Mouse (Mus musculus): Measurements from ENCODE around the gene Aqp1. TPM values are rescaled to one million over a fixed set of nuclear protein-coding genes. Genes with fewer than 3 reads are reported as not detected.

Gene Aqp1
- polyA plus RNA-seq, 1 experiment from 2014 or later = 22.8 TPM

DNA sequence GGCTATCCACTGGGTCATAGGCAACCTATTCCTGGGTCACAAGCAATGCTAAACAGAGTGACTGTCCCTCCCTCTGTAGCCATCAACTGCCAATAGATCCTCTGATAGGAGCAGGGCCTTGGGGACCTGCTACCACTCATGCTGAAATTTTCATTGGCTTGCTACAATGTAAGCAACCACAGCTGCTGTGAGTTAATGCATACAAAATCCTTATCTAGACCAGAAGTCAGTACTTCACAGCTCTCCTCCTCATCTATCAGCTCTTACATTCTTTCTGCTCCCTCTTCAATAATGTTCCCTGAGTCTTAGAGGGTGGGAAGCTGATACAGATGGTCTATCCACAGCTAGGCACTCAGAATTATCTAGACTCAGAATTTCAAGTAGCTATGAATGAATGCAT is 30.9 kb downstream of the Aqp1 start:
- peak; percentile 53; the same call in 1 of the 2 replicates for ATAC-seq (ENCODE audit: insufficient read depth, low FRiP score, low read depth)
- Histone ChIP-seq H3K36me3 (no peaks in the 10 kb centered on the region), H3K4me3 (replicated peaks) (no peak overlapping the region), H3K4me2 (no peak overlapping the region), H3K4me1 (no peaks in the 10 kb centered on the region), H3K9me3 (no peaks in the 10 kb centered on the region), H3K9ac (no peak overlapping the region), H3K27ac (no peak overlapping the region), H3K27me3 (replicated peaks) (no peaks in the 10 kb centered on the region)

DNA sequence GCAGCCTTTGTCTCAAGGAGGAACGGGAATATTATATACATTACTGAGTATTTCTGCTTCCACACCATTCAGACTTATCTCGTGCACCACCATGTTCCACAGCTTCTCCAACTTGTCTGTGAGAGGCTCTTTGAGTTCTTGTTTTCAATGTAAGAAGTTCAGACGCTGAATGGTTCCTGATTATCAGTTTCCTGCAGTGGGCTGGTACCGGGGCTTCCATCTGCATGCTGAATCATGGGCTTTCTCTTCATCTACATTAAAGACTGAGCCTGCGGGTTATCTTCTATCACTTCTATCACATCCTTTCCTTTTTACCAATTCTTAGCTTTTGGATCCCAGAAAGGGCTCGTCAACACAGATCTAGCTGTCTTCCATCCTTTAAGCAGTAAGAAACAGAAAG is 34.6 kb downstream of the Aqp1 start:
- H3K4me1 ChIP-seq = no peaks in the 10 kb centered on the region
- H3K9ac ChIP-seq = no peak overlapping the region
- no peak overlapping the region for H3K4me2 ChIP-seq
- H3K27ac ChIP-seq = no peak overlapping the region
- no peak overlapping the region for H3K4me3 ChIP-seq (replicated peaks)
- H3K9me3 ChIP-seq = no peaks in the 10 kb centered on the region
- H3K36me3 ChIP-seq = no peaks in the 10 kb centered on the region
- ATAC-seq (ENCODE audit: insufficient read depth, low FRiP score, low read depth) = no peak
- no peaks in the 10 kb centered on the region for H3K27me3 ChIP-seq (replicated peaks)
- WGBS = 81% methylated on average over 6 of the region's 6 CpGs

GRCm38 (mm10) chr6:55376076-55376475 is 39.8 kb downstream of the Aqp1 start, which contains the start of gene Ghrhr:
Gene Ghrhr (plus strand): TSS chr6:55376295.
- no peaks in the 10 kb centered on the region for H3K27me3 ChIP-seq (replicated peaks)
- H3K9me3 ChIP-seq = no peaks in the 10 kb centered on the region
- H3K36me3 ChIP-seq = no peaks in the 10 kb centered on the region
- H3K9ac ChIP-seq = no peak within 1 kb of the TSS
- no peak within 1 kb of the TSS for H3K27ac ChIP-seq
- H3K4me1 ChIP-seq = no peaks in the 10 kb centered on the region
- 80% methylated on average over 6 of the region's 6 CpGs for WGBS
- no peak for ATAC-seq (ENCODE audit: insufficient read depth, low FRiP score, low read depth)
- H3K4me2 ChIP-seq = no peak within 1 kb of the TSS
- no peak within 1 kb of the TSS for H3K4me3 ChIP-seq (replicated peaks)

GRCm38 (mm10) chr6:55376511-55376910 is 40.3 kb downstream of the Aqp1 start:
- Histone ChIP-seq H3K9me3 (no peaks in the 10 kb centered on the region), H3K4me1 (no peaks in the 10 kb centered on the region), H3K27me3 (replicated peaks) (no peaks in the 10 kb centered on the region), H3K4me3 (replicated peaks) (no peak overlapping the region), H3K9ac (no peak overlapping the region), H3K36me3 (no peaks in the 10 kb centered on the region), H3K4me2 (no peak overlapping the region), H3K27ac (no peak overlapping the region)
- ATAC-seq (ENCODE audit: insufficient read depth, low FRiP score, low read depth) = no peak
- 62% methylated on average over 5 of the region's 5 CpGs for WGBS

GRCm38 (mm10) chr6:55377461-55377860 is 41.2 kb downstream of the Aqp1 start:
- 74% methylated on average over 4 of the region's 4 CpGs for WGBS
- no peaks in the 10 kb centered on the region for H3K27me3 ChIP-seq (replicated peaks)
- H3K36me3 ChIP-seq = no peaks in the 10 kb centered on the region
- no peak overlapping the region for H3K4me3 ChIP-seq (replicated peaks)
- ATAC-seq (ENCODE audit: insufficient read depth, low FRiP score, low read depth) = no peak
- no peaks in the 10 kb centered on the region for H3K9me3 ChIP-seq
- no peak overlapping the region for H3K27ac ChIP-seq
- no peak overlapping the region for H3K4me2 ChIP-seq
- H3K4me1 ChIP-seq = no peaks in the 10 kb centered on the region
- no peak overlapping the region for H3K9ac ChIP-seq

DNA sequence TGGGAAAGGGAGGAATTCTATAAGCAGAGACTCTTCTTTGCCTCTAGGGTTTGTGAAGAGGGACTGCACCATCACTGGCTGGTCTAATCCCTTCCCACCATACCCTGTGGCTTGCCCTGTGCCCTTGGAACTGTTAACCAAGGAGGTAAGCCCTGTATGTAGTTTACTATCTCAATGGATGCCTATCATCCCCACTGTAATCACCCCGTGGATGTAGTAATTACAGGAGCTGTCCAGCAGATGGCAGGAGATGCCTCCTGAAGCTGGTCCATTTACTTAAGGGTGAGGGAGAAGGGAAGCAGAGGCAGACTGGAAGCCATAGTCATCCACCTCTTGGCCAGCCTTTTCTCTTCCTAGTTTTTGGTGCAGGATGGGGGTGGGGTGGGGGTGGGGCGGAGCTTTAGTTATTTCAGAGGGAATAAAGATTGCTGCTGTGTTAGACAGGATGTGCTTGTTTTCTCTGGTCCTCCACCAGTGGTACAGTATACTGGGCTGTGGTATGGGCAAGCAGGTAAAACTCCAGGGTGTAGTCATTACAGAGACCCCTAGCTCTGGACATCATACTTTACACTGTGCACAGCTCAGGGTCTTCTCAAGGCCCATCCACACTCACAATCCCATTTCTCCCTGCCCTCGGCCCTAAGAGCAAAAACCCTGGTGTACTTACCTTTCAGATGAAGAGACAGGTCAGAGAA is 43.6 kb downstream of the Aqp1 start:
- Histone ChIP-seq H3K4me2 (no peak overlapping the region), H3K9me3 (no peaks in the 10 kb centered on the region), H3K4me1 (no peaks in the 10 kb centered on the region), H3K4me3 (replicated peaks) (no peak overlapping the region), H3K27me3 (replicated peaks) (no peaks in the 10 kb centered on the region), H3K36me3 (no peaks in the 10 kb centered on the region), H3K27ac (no peak overlapping the region), H3K9ac (no peak overlapping the region)
- 35% methylated on average over 3 of the region's 3 CpGs for WGBS
- ATAC-seq (ENCODE audit: insufficient read depth, low FRiP score, low read depth) = 0 out of 2 replicates have a peak, but pooled peaks have one; percentile 16

GRCm38 (mm10) chr6:55381966-55382365 is 45.7 kb downstream of the Aqp1 start:
- no peaks in the 10 kb centered on the region for H3K9me3 ChIP-seq
- H3K4me3 ChIP-seq (replicated peaks) = no peak overlapping the region
- WGBS = 86% methylated on average over 4 of the region's 4 CpGs
- ATAC-seq (ENCODE audit: insufficient read depth, low FRiP score, low read depth) = no peak
- no peaks in the 10 kb centered on the region for H3K36me3 ChIP-seq
- H3K27ac ChIP-seq = no peak overlapping the region
- H3K9ac ChIP-seq = no peak overlapping the region
- H3K4me2 ChIP-seq = no peak overlapping the region
- no peaks in the 10 kb centered on the region for H3K27me3 ChIP-seq (replicated peaks)
- H3K4me1 ChIP-seq = no peaks in the 10 kb centered on the region

DNA sequence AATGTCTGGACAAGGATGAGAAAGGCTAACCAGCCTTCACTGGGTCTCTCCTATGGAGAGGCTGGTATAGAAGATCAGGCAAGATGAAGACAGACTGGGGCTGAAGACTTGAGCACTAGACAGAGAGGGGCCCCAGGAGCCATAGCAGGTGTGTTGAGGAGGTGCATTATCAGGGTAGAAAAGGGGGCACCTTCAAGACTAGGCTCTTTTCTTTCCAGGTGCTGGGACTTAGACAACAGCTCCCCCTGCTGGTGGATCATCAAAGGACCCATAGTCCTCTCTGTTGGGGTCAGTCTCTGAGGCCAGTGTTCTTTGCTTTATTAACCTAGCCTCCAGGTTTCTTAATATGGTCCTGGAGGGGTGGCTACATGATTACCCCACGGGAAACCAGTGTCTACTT is 47.7 kb downstream of the Aqp1 start:
- ATAC-seq (ENCODE audit: insufficient read depth, low FRiP score, low read depth) = no peak
- Histone ChIP-seq H3K27me3 (replicated peaks) (no peaks in the 10 kb centered on the region), H3K36me3 (no peaks in the 10 kb centered on the region), H3K4me3 (replicated peaks) (no peak overlapping the region), H3K27ac (no peak overlapping the region), H3K9me3 (no peaks in the 10 kb centered on the region), H3K4me1 (no peaks in the 10 kb centered on the region), H3K4me2 (no peak overlapping the region), H3K9ac (no peak overlapping the region)
- WGBS = 12% methylated on average over 1 of the region's 1 CpGs

DNA sequence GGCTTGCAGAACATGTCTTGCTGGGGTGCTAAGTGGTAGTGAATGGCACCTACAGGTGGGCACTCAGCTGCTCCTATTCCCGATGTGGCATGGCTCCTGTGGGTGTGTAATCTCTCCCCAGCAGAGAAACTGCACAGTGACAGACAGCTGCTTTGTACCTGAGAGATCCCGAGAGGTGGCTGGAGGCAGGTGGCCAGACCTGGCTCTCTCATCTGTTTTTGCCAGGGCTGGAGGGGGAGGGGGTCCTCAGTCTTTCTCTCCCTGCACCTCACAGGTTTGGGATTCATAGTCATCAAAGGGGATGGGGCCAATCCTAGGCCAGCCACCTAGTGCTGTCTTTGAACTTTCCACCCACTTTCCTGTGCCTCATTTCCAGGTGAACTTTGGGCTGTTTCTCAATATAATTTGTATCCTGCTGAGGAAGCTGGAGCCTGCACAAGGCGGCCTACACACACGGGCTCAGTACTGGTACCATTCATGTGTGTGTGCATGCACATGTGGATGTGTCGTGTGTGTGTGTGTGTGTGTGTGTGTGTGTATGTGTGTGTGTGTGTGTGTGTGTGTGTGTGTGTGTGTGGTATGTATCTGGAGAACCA is 48.2 kb downstream of the Aqp1 start:
- no peak for ATAC-seq (ENCODE audit: insufficient read depth, low FRiP score, low read depth)
- Histone ChIP-seq H3K36me3 (no peaks in the 10 kb centered on the region), H3K4me1 (no peaks in the 10 kb centered on the region), H3K27me3 (replicated peaks) (no peaks in the 10 kb centered on the region), H3K27ac (no peak overlapping the region), H3K4me2 (no peak overlapping the region), H3K4me3 (replicated peaks) (no peak overlapping the region), H3K9ac (no peak overlapping the region), H3K9me3 (no peaks in the 10 kb centered on the region)
- WGBS = 60% methylated on average over 5 of the region's 5 CpGs

GRCm38 (mm10) chr6:55388546-55389169 is 52.4 kb downstream of the Aqp1 start:
- H3K36me3 ChIP-seq = no peaks in the 10 kb centered on the region
- no peak overlapping the region for H3K4me3 ChIP-seq (replicated peaks)
- H3K4me1 ChIP-seq = no peaks in the 10 kb centered on the region
- no peaks in the 10 kb centered on the region; the same call in 1 of the 2 replicates for H3K27me3 ChIP-seq (replicated peaks)
- ATAC-seq (ENCODE audit: insufficient read depth, low FRiP score, low read depth) = no peak
- no peak overlapping the region for H3K9ac ChIP-seq
- WGBS = 44% methylated on average over 12 of the region's 12 CpGs
- H3K9me3 ChIP-seq = no peaks in the 10 kb centered on the region
- no peak overlapping the region for H3K4me2 ChIP-seq
- H3K27ac ChIP-seq = no peak overlapping the region

DNA sequence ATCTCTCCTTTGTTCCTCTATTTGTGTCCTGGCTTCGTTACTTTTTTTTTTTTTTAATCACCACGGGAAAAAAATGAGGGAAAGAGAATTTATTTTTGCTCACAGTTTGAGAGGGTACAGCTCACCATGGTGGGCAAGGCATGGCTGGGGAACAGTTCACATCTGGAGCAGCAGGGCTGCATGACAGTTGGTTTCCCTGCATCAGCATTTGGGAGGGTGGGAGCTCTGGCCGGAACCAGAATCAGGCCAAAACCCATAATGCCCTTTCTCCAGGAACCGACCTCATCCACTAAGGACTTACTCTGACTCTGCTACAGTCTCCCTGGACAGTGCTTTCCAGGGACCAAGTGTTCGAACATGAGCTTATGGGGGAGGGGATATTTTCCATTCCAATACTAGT is 53.1 kb downstream of the Aqp1 start:
- no peak overlapping the region for H3K27ac ChIP-seq
- no peaks in the 10 kb centered on the region for H3K4me1 ChIP-seq
- H3K36me3 ChIP-seq = no peaks in the 10 kb centered on the region
- H3K9ac ChIP-seq = no peak overlapping the region
- no peak overlapping the region for H3K4me2 ChIP-seq
- H3K4me3 ChIP-seq (replicated peaks) = no peak overlapping the region
- no peaks in the 10 kb centered on the region; the same call in 1 of the 2 replicates for H3K27me3 ChIP-seq (replicated peaks)
- no peak for ATAC-seq (ENCODE audit: insufficient read depth, low FRiP score, low read depth)
- H3K9me3 ChIP-seq = no peaks in the 10 kb centered on the region
- WGBS = 58% methylated on average over 5 of the region's 5 CpGs

DNA sequence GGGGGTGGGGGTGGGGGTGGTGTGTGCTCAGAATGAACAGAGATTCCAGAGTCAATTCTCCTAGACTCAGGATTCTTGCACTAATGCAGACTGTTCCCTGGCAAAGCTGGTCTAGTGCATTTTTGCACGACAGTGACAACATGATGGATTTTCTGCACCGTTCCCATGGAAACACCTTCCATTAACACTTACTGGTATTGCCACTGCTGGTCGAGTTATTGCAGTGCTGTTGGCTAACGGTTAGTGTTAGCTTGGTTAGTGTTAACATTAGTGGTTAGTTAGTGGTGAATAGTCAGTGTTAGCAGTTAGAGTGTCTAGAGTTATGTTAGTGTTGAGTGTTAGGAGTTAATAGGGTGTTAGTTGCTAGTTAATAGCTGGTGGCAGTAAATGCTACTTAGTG is 55.6 kb downstream of the Aqp1 start:
- 25% methylated on average over 4 of the region's 4 CpGs for WGBS
- Histone ChIP-seq H3K4me2 (no peak overlapping the region), H3K9me3 (no peaks in the 10 kb centered on the region), H3K4me3 (replicated peaks) (no peak overlapping the region), H3K36me3 (no peaks in the 10 kb centered on the region), H3K27ac (no peak overlapping the region), H3K4me1 (peaks cover 6% of the 10 kb centered on the region), H3K27me3 (replicated peaks) (no peaks in the 10 kb centered on the region; the same call in 1 of the 2 replicates), H3K9ac (no peak overlapping the region)
- no peak for ATAC-seq (ENCODE audit: insufficient read depth, low FRiP score, low read depth)
